Mouse (Mus musculus) retina, postnatal 7 days (tissue): ENCODE results near the gene Scn2b.

Source experiments
- DNase-seq: peaks from one replicate; pipeline ENCODE4 v3.0.0-alpha.2; 2012; ENCODE audit warnings: low read depth, low spot score

Scn2b gene

GRCm38 (mm10) chr9:45117741-45118431 lies at the start of gene Scn2b:
Scn2b (plus strand) TSS chr9:45117782.
- no peak for DNase-seq

GRCm38 (mm10) chr9:45071800-45072199 lies 45.8 kb upstream of the Scn2b start:
- no peak for DNase-seq

GRCm38 (mm10) chr9:45077859-45078258 lies 39.7 kb upstream of the Scn2b start:
- DNase-seq: no peak

GRCm38 (mm10) chr9:45079011-45079410 lies 38.6 kb upstream of the Scn2b start, which contains the start of gene Jaml:
Jaml (plus strand) TSS chr9:45079183.
- DNase-seq: no peak

GRCm38 (mm10) chr9:45083132-45083531 lies 34.5 kb upstream of the Scn2b start:
- no peak for DNase-seq

GRCm38 (mm10) chr9:45084556-45084955 lies 33.0 kb upstream of the Scn2b start:
- DNase-seq: no peak

GRCm38 (mm10) chr9:45085741-45086690 lies 31.6 kb upstream of the Scn2b start:
- DNase-seq: no peak

- no peak for DNase-seq
Measured at GRCm38 (mm10) chr9:45088040-45088439, 29.5 kb upstream of the Scn2b start.

GRCm38 (mm10) chr9:45090811-45091210 lies 26.8 kb upstream of the Scn2b start:
- DNase-seq: no peak

GRCm38 (mm10) chr9:45092641-45093040 lies 24.9 kb upstream of the Scn2b start:
- no peak for DNase-seq

GRCm38 (mm10) chr9:45095149-45095937 lies 22.2 kb upstream of the Scn2b start:
- DNase-seq: no peak

GRCm38 (mm10) chr9:45097877-45098276 lies 19.7 kb upstream of the Scn2b start:
- no peak for DNase-seq

GRCm38 (mm10) chr9:45098426-45098825 lies 19.2 kb upstream of the Scn2b start:
- no peak for DNase-seq

- DNase-seq: no peak
Measured at GRCm38 (mm10) chr9:45102528-45102927, 15.1 kb upstream of the Scn2b start.

- no peak for DNase-seq
Measured at GRCm38 (mm10) chr9:45103211-45103979, 14.2 kb upstream of the Scn2b start.

GRCm38 (mm10) chr9:45105596-45106374 lies 11.8 kb upstream of the Scn2b start:
- no peak for DNase-seq

- peak; percentile 24 for DNase-seq
Measured at GRCm38 (mm10) chr9:45115706-45116105, 1.9 kb upstream of the Scn2b start.

GRCm38 (mm10) chr9:45116819-45117218 lies 763 bp upstream of the Scn2b start:
- no peak for DNase-seq

GRCm38 (mm10) chr9:45118552-45118951 lies 970 bp downstream of the Scn2b start:
- DNase-seq: no peak

GRCm38 (mm10) chr9:45119316-45119953 lies 1.9 kb downstream of the Scn2b start:
- DNase-seq: no peak
